Mouse (Mus musculus): Measurements from ENCODE around the gene Tmod3.
"Not testable (repeated sequence)": the region's sequence is repeated elsewhere in the genome, so short reads cannot be mapped to it uniquely, and the experiment has no call there.

Tmod3 gene

DNA sequence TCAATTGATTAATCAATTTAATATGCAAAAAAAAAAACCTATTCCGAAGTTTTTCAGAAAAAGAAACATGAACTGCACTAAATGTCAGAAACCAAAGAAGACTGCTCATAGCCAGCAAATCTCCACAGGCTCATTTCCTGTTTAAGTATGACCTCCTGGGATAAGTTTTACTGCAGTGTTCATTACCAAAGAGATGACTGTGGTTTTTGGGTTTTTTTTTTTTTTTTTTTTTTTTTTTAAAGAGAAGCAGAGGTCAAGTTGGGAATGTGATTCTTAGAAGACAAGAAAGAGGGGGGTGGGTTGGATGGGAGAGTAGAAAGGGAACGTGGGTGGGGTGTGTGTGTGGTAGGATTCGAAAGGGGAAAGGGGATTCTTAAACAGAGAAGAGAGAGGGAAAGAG is 1.1 kb downstream of the Tmod3 start:
- DNase-seq (ENCODE audit: extremely low read depth, low read depth) = no peak

DNA sequence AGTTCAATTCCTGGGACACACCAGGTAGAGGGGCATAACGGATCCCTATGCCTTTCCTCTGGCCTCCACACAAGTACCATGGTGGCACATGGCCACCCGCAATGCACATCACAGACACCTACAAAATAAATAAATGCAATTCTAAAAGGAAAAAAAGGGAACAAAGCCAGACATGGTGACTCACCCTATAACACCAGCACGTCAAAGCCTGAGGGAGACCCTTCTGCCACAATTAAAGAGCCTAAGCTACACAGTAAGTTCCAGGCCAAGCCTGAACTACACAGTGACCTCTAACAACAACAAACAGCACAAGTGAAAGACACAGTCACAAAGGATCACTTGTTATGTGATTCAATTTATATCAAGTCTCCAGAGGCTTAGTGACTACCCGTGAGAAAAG is 5.7 kb downstream of the Tmod3 start:
- DNase-seq (ENCODE audit: extremely low read depth, low read depth) = no peak

DNA sequence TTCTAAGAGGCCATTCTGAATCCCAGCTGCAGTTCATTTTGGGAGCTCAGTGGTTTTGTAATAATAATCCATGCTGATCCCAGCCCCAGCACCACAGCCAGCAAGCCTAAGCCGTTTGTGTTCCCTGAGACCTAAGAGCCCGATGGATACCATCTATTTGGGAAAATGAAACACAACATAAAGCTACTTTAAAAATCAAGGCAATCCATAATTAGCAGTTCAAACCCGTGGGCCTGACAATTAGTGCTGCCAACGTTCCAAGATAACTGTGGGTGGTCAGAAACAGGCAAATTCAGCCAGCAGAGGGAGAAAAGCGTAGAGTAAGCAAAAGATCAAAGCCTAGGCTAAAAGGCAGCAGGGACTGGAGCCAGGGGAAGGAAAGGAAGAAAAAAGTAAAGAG is 8.1 kb downstream of the Tmod3 start:
- DNase-seq (ENCODE audit: extremely low read depth, low read depth) = no peak

DNA sequence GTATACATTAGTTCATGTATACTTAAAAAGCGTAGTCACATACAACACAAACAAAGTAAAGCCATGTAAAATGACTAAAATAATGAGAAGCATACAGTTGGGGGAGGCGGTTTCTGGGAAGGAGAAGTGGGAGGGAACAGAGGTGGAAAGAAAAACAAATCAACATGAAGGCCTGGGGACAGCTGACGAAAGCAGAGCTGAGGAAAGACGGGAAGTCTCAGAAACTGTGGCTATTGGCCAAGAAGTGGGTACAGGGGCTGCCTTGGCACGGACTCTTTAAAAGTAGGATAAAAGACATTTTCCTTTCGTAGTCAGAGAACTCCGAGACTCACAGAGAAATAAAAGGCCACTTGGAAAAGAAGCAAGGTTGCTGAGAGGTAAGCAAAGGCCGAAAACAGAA is 10.4 kb downstream of the Tmod3 start:
- no peak for DNase-seq (ENCODE audit: extremely low read depth, low read depth)

DNA sequence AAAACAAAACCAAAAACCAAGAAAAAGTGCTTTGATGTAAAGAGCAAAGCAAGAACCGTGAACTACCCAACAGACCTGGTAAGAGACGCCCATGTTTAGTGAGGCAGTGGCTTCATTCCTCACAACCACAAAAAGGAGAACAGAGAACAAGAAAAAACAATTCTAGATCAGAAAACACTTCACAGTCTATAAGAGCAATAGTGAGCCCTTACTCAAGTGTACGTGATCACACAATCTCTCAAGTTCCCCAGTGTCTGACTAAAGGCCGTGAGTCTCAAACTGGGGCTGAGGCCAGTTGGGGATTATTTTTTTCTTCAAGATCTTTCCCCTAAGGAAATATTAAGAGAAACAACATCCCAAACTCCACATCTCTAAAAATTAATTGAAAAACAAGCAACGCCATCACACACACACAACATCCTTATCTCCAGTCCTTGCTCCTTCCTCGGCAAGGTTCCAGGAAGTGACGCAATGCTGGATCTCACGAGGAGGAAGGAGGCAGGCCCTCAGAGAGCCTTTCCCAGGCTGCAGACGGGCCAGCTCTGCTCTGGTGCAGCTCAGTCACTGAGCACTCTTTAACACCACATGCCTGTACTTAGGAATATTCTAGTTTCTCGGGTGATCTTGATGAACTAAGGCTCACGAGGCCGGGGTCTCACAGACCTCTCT is 12.4 kb downstream of the Tmod3 start:
- peak; percentile 82 for DNase-seq (ENCODE audit: extremely low read depth, low read depth)

DNA sequence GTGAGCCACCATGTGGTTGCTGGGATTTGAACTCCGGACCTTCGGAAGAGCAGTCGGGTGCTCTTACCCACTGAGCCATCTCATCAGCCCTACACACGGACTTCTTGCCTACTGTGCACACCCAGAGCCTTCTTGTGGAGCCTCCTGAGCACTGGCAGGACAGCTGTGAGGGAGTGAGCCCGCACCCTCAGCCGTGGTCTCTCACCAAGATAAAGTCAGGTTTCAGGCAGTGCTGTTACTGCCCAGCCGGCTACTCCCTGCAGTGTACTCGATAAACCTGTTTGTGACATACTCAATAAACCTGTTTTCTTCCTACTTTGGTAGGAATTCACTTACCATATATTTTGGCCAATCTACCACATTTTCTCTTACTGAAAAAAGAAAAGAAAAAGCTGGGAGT is 13.9 kb downstream of the Tmod3 start:
- no peak for DNase-seq (ENCODE audit: extremely low read depth, low read depth)

DNA sequence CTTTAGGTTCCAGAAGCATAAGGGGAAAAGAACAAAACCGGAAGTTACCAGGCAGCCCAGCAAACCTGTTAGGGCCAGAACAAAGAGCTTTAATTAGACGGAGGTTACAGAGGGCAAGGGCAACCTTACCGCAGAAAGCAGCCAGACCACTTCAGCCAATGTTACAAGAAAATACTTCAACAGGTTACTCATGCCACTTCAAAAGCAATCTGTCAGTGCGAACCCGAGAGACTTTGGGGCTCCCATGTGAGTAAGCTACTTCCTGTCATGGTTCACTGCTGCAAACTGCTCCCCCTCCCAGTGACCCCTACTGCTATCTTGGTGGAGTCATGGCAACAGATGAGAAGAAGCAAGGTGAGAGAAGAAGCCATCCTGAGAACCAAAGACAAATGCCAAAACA is 18.0 kb downstream of the Tmod3 start:
- no peak for DNase-seq (ENCODE audit: extremely low read depth, low read depth)

DNA sequence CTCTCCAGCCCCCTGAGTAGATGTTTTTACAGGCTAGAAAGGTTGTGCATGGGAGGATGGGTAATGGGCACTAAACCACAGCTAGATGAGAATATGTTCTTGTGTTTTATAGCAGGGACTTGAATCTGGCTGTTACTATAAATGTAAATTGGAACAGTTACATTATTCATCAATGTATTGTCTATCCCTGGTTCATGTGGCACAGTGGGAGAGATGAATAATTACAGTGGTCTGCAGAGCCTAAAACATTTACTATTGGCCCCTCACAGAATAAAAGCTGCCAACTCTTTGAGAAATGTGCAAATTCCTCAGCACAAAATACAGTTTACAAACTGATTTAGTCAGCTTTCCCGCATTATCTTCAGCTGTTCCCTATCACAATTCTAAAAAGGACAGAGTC is 23.0 kb downstream of the Tmod3 start:
- no peak for DNase-seq (ENCODE audit: extremely low read depth, low read depth)

DNA sequence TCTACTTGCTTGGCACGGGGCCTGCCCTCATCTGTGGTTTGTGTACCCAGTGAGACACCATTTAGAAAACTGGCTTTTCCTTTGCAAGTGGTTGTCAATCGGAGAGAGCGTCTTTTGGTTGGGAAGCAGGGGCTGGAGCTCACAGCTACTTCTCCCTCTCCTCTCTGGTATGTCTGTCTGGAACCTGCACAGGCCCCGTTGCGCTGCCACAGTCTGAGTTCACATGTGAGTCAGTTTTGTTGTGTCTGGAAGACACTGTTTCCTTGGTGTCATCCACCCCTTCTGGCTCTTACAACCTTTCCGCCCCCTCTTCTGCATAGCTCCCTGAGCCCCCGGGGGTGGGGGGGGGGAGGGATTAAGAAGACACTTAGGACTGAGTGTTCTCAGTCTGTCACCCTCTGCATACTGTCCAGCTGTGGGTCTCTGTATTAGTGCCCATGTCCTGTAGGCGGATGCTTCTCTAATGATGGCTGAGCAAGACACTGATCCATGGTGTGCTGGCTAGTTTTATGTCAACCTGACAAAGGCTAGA is 25.0 kb downstream of the Tmod3 start:
- no peak for DNase-seq (ENCODE audit: extremely low read depth, low read depth)

DNA sequence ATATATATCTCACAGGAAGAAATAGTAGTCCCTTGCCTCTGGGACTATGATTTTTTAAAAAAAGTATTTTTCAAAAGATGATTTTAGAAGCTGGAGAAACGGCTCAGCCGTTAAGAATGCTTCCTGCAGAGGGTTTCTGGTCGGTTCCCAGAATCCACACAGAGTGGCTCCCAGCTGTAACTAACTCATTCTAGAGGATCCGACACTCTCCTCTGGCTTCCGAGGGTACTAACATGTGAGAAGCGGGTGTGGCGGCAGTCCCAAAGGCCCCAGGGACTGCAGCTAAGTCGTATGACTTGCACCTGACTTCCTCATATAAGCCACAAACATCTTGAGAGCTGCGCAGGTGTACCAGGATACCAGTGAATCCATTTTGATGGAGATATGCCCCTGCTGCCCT is 26.5 kb downstream of the Tmod3 start:
- not testable (repeated sequence) for DNase-seq (ENCODE audit: extremely low read depth, low read depth)

DNA sequence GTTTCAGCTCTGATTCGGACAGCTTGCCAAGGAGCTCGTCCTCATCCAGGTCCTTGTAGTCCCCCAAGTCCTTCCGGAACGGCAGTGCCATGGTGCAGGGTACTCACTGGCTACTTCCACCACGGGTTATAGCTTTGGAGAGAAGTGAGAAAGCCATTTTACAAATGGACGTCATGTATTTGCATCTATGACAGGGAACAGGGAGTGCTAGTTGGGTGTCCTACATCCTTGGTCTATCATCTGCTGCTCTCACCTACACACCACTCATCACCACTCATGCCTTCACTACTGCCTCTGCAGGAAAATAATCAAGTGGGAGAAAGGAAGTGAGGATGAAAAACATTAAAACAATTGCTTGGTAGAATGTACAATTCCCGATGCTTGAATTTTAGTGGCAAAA is 27.0 kb downstream of the Tmod3 start:
- no peak for DNase-seq (ENCODE audit: extremely low read depth, low read depth)

DNA sequence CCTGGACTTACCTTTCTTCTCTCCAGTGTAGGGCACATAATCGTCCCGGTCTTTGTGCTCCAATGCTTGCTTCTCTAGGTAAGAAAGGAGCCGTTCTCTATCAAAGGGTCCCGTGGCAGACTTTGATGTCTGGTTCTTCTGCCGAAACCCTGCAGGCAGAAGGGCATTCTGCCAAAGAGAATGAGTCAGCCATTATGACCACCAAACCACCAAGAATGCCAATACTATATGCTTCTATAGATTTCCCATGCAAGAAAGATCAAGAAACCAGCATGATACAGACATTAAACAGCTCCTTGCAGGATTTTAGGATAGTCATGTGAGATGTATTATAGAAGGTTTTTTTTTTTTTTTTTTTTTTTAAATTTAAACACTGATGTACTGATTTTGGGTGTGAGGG is 30.1 kb downstream of the Tmod3 start:
- DNase-seq (ENCODE audit: extremely low read depth, low read depth) = peak; percentile 54

DNA sequence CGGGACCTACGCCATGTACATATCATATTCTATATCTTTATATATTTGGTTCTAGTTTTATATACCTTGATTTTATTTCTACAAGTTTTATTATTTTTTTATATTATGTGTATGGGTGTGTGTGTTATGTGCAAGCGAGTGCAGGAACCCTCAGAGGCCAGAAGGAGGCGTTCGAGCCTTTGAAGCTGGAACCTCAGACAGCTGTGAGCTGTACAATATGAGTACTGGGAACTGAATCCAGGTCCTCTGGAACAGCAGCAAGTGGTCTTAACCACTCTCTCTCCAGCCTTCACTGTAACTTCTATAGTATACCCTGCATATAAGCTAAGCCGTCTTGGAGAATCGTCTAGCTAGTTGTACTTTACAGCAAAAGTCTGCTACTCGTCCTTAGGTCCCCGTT is 31.4 kb downstream of the Tmod3 start:
- DNase-seq (ENCODE audit: extremely low read depth, low read depth) = no peak

DNA sequence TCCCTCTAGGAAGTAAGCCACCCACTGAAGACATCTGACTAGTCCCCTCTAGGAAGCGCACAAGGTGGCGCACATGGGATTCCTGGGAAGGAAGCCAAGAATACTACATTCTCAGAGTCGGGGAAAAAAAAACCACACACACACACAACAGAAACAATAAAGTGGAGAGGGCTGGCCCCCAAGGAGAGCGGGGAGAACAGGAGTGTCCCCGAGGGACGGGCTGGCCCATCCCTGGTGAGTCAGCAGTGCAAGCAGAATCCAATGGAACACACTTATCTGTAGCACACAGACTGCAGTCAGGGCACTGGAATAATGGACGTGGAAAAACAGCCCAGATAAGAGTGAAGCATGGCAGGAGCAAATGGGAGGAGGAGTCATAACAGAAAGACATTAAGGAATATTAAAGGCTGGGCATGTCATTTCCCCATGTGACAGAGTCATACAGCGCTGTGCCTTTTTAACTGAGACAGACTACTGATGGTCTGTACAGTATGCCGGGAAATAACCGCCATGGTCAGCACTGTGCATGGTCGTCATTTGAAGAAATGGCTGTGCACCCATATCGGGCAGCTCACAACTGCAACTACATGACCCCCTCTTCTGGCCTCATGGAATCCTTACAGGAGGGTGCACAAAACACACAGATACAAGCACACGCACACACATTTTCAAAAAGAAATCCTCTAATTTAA is 31.9 kb downstream of the Tmod3 start:
- DNase-seq (ENCODE audit: extremely low read depth, low read depth) = no peak

DNA sequence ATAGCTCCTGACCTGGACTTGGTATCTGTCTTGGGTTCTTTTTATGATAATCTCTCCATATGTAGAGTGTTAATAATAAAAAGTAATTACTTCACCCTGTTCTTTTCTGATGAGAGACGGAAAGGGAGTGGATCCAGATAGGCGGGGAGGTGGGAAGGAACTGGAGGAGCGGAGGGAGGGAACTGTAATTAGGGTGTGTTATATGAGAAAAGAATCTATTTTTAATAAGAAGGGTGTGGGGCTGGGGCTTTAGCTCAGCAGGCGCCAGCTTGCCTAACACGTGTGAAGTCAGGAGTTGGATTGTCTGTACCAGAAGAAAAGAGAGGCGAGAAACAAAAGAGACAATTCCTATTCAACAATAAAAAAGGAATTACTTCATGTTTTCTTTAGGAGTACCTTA is 35.8 kb downstream of the Tmod3 start:
- DNase-seq (ENCODE audit: extremely low read depth, low read depth) = no peak

DNA sequence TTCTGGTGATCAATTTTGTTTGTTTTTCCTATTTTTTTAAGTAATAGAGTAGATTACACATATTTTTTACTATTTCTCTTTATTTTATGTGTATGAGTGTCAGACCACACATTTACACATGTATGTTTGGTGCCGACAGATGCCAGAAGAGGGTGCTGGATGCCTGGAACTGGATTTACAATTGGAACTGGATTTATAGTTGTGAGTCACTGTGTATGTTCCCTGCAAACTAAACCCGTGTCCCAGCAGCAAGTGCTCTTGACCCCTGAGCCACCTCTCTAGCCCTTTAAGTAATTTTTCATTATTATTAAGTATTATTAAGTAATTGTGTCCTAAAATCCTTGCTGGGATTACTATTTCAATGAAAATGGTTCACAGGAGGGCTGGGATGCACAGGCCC is 37.2 kb downstream of the Tmod3 start:
- DNase-seq (ENCODE audit: extremely low read depth, low read depth) = no peak

DNA sequence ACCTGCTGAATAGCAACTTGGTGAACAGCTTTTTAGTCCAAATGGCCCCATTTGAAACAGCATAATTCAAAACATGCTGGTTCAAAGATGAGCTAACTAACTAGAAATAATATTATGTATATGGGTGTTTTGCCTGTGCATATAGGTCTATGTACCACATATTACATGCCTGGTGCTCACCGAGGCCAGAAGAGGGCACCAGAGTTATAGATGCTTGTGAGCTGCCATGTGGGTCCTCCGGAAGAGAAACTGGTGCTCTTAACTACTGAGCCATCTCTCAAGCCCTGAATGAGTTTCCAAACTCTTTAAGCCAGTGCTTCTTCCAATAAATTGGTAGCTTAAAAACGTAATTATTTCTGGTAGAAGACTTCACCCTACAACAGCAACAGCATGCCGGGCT is 37.7 kb downstream of the Tmod3 start:
- DNase-seq (ENCODE audit: extremely low read depth, low read depth) = peak; percentile 44

DNA sequence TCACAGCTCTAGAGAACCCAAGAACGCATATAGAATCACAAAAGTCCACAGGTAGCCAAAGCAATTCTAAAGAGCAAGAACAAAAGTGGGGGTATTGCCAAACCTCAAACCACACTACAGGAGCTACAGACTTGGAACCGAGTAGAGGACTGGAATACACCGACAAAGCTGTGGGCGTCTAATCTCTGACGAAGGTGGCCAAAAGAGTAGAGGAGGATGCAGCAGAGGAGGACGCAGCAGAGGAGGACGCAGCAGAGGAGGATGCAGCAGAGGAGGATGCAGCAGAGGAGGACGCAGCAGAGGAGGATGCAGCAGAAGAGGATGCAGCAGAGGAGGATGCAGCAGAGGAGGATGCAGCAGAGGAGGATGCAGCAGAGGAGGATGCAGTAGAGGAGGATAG is 38.5 kb downstream of the Tmod3 start:
- DNase-seq (ENCODE audit: extremely low read depth, low read depth) = no peak

DNA sequence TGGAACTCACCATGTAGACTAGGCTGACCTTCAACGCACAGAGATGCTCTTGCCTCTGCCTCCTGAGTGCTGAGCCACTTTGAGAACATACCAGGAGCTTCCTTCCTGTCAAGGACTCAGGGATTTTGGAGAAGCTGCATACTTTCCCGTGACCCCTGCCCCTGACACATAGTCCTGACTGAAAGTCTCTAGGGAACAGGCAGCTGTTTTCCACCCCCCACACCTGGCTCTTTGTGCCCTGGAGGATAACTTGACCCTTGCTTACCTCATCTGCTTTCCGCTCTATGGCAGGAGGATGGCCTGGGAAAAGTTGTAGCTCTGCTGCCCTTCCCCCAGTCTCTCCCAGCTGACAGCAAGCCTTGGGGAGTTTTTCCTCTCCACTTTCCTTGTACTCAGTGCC is 41.7 kb downstream of the Tmod3 start:
- no peak for DNase-seq (ENCODE audit: extremely low read depth, low read depth)

DNA sequence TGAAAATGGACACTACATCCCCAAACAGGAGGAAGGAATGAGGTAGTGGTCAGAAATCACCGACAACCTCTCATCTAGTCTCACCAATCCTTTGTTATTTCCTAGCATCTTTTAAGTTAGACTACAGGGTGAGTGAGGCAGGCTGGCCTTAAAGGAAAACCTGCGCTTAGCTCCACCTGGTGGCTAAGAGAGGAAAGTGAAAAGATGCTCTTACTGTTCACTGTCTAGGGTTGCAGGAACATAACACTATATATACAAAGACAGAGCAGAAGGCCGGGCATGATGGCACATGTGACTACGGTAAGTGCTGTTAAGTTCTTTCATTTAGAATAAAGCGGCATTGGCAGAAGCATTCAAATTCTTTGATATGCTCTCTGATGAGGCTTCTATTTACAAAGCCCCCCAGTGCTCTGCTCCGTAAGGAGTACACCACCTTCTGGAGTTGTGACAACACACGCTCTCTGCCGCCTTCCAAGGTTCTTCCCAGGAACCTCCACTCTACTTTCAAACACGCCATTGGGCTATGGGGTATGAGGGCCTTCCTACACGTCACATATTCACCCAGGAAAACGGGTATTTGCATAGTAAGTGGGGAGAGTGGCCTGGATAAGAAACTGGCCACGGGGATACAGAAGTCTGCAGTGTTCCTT is 43.9 kb downstream of the Tmod3 start:
- DNase-seq (ENCODE audit: extremely low read depth, low read depth) = peak; percentile 28

DNA sequence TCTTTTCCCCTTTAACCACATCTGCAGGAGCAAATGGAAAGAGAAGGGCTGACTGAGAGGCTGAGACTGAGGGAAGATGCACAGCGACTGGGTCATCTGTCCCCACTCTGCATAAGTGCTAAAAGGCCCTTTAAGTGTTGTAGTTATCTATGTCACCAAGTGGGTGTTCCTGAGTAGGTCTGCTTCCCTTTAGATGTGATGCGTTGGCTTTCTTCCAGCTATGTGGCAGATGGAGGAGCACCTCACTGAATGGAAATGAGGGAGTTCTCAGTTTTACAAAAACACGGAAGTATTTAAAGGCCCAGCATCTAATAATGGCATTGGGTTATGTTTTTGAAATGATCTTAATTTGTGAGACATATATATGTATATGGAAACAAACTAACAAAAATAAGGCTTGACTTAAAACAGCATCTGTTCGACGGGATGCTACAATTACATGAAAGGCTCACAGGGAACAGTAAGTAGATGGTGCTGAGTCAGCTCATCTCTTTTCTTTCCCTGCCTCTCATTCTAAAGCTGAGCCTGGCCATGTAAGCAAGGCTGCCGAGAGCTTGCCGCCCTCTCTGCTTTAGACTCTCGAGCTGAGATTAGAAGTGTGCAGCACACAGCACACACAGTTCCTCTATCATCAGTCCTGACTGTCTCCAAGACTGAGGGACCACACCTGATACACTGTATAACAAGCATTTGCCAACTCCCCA is 48.1 kb downstream of the Tmod3 start:
- DNase-seq (ENCODE audit: extremely low read depth, low read depth) = peak; percentile 83

DNA sequence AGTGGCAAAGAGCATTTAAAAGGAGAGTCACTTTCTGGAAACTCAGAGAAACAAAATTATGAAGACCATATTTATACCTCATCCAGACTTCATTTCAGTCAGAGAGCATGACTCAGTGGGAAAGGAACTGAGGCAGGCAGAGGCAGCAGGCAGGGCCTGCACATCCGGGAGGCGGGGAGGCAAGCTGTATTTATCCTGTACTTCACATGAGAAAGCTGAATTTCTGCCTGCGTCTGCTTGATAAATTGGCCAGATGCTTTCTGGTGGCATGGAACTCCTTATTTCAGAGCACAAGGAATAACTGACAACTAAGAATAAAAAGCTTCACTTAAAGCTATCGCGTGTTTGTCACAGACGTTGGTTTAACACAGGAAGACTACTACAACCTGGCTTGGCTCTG is 55.1 kb downstream of the Tmod3 start:
- no peak for DNase-seq (ENCODE audit: extremely low read depth, low read depth)
